Mouse (Mus musculus): ENCODE measurements around the gene Gm36210. TPM values are rescaled to one million over a fixed set of nuclear protein-coding genes. Genes with fewer than 3 reads are reported as not detected.
"Not testable (repeated sequence)": the region's sequence is repeated elsewhere in the genome, so short reads cannot be mapped to it uniquely, and the experiment has no call there.

Gm36210 gene
- polyA plus RNA-seq, 1 experiment from 2014 or later = not detected

- no peak overlapping the region for H3K27ac ChIP-seq
- 79% methylated on average over 9 of the region's 9 CpGs for WGBS
- H3K4me3 ChIP-seq = no peak overlapping the region
- H3K4me1 ChIP-seq = peaks cover 17% of the 10 kb centered on the region
- no peak overlapping the region for H3K9ac ChIP-seq
- no peak overlapping the region for H3K4me2 ChIP-seq
- peaks cover 21% of the 10 kb centered on the region; the same call in 1 of the 2 replicates for H3K27me3 ChIP-seq
- H3K9me3 ChIP-seq = no peaks in the 10 kb centered on the region
- ATAC-seq (ENCODE audit: insufficient number of reproducible peaks, low FRiP score, low TSS enrichment, low read depth) = no peak
- no peaks in the 10 kb centered on the region for H3K36me3 ChIP-seq
Observed at GRCm38 (mm10) chr7:4902404-4902803, 3.9 kb downstream of the Gm36210 start.

GRCm38 (mm10) chr7:4901171-4901570 lies 5.1 kb downstream of the Gm36210 start:
- no peak overlapping the region for H3K4me2 ChIP-seq
- peaks cover 17% of the 10 kb centered on the region for H3K4me1 ChIP-seq
- 52% methylated on average over 8 of the region's 8 CpGs for WGBS
- H3K9ac ChIP-seq = no peak overlapping the region
- peaks cover 21% of the 10 kb centered on the region; the same call in 1 of the 2 replicates for H3K27me3 ChIP-seq
- no peak for ATAC-seq (ENCODE audit: insufficient number of reproducible peaks, low FRiP score, low TSS enrichment, low read depth)
- no peaks in the 10 kb centered on the region for H3K9me3 ChIP-seq
- no peaks in the 10 kb centered on the region for H3K36me3 ChIP-seq
- no peak overlapping the region for H3K27ac ChIP-seq
- no peak overlapping the region for H3K4me3 ChIP-seq

GRCm38 (mm10) chr7:4900523-4900851 lies 5.8 kb downstream of the Gm36210 start:
- WGBS = 17% methylated on average over 11 of the region's 11 CpGs
- Histone ChIP-seq H3K9me3 (no peaks in the 10 kb centered on the region), H3K27ac (no peak overlapping the region), H3K9ac (no peak overlapping the region), H3K36me3 (no peaks in the 10 kb centered on the region), H3K4me2 (peak overlapping the region; percentile 40; the same call in 1 of the 2 replicates), H3K27me3 (peaks cover 21% of the 10 kb centered on the region; the same call in 1 of the 2 replicates), H3K4me3 (peak overlapping the region; percentile 26), H3K4me1 (peaks cover 17% of the 10 kb centered on the region)
- no peak for ATAC-seq (ENCODE audit: insufficient number of reproducible peaks, low FRiP score, low TSS enrichment, low read depth)

- WGBS = 5% methylated on average over 19 of the region's 19 CpGs
- Histone ChIP-seq H3K4me3 (peak overlapping the region; percentile 26), H3K36me3 (no peaks in the 10 kb centered on the region), H3K4me1 (peaks cover 17% of the 10 kb centered on the region), H3K9ac (no peak overlapping the region), H3K9me3 (no peaks in the 10 kb centered on the region), H3K27me3 (peaks cover 21% of the 10 kb centered on the region; the same call in 1 of the 2 replicates), H3K4me2 (peak overlapping the region; percentile 40), H3K27ac (no peak overlapping the region)
- no peak for ATAC-seq (ENCODE audit: insufficient number of reproducible peaks, low FRiP score, low TSS enrichment, low read depth)
Observed at GRCm38 (mm10) chr7:4899649-4900522, 6.4 kb downstream of the Gm36210 start.

GRCm38 (mm10) chr7:4898851-4899648 lies 7.3 kb downstream of the Gm36210 start:
- H3K27ac ChIP-seq = no peak overlapping the region
- 16% methylated on average over 18 of the region's 18 CpGs for WGBS
- no peak overlapping the region for H3K9ac ChIP-seq
- H3K4me3 ChIP-seq = peak overlapping the region; percentile 26
- peaks cover 21% of the 10 kb centered on the region; the same call in 1 of the 2 replicates for H3K27me3 ChIP-seq
- peaks cover 17% of the 10 kb centered on the region for H3K4me1 ChIP-seq
- no peaks in the 10 kb centered on the region; the same call in 1 of the 2 replicates for H3K36me3 ChIP-seq
- ATAC-seq (ENCODE audit: insufficient number of reproducible peaks, low FRiP score, low TSS enrichment, low read depth) = no peak
- H3K4me2 ChIP-seq = peak overlapping the region; percentile 40
- H3K9me3 ChIP-seq = no peaks in the 10 kb centered on the region

GRCm38 (mm10) chr7:4895186-4895585 lies 11.1 kb downstream of the Gm36210 start:
- WGBS = 55% methylated on average over 11 of the region's 11 CpGs
- no peak overlapping the region for H3K27ac ChIP-seq
- H3K9ac ChIP-seq = no peak overlapping the region
- H3K36me3 ChIP-seq = no peaks in the 10 kb centered on the region; the same call in 1 of the 2 replicates
- ATAC-seq (ENCODE audit: insufficient number of reproducible peaks, low FRiP score, low TSS enrichment, low read depth) = no peak
- H3K4me3 ChIP-seq = no peak overlapping the region
- H3K4me2 ChIP-seq = no peak overlapping the region
- no peaks in the 10 kb centered on the region for H3K9me3 ChIP-seq
- H3K4me1 ChIP-seq = peaks cover 13% of the 10 kb centered on the region
- peaks cover 13% of the 10 kb centered on the region; the same call in 1 of the 2 replicates for H3K27me3 ChIP-seq

- ATAC-seq (ENCODE audit: insufficient number of reproducible peaks, low FRiP score, low TSS enrichment, low read depth) = no peak
- no peaks in the 10 kb centered on the region for H3K27me3 ChIP-seq
- no peak overlapping the region for H3K4me2 ChIP-seq
- no peak overlapping the region for H3K4me3 ChIP-seq
- peaks cover 6% of the 10 kb centered on the region; the same call in 1 of the 2 replicates for H3K4me1 ChIP-seq
- 42% methylated on average over 4 of the region's 4 CpGs for WGBS
- H3K27ac ChIP-seq = peak overlapping the region; percentile 17; the same call in 1 of the 2 replicates
- no peak overlapping the region for H3K9ac ChIP-seq
- H3K36me3 ChIP-seq = no peaks in the 10 kb centered on the region
- no peaks in the 10 kb centered on the region for H3K9me3 ChIP-seq
Observed at GRCm38 (mm10) chr7:4886680-4887079, 19.6 kb downstream of the Gm36210 start.

GRCm38 (mm10) chr7:4879036-4879435 lies 27.3 kb downstream of the Gm36210 start:
- H3K9me3 ChIP-seq; H3K27ac ChIP-seq; ATAC-seq (ENCODE audit: insufficient number of reproducible peaks, low FRiP score, low TSS enrichment, low read depth); H3K27me3 ChIP-seq; H3K36me3 ChIP-seq; H3K4me3 ChIP-seq; H3K9ac ChIP-seq; H3K4me2 ChIP-seq: not testable (repeated sequence)
- H3K4me1 ChIP-seq = peaks cover 15% of the 10 kb centered on the region
- 88% methylated on average over 1 of the region's 1 CpGs for WGBS

GRCm38 (mm10) chr7:4878186-4878585 lies 28.1 kb downstream of the Gm36210 start:
- H3K27ac ChIP-seq = no peak overlapping the region
- no peak overlapping the region for H3K9ac ChIP-seq
- H3K4me1 ChIP-seq = peaks cover 15% of the 10 kb centered on the region
- H3K27me3 ChIP-seq = no peaks in the 10 kb centered on the region
- H3K4me2 ChIP-seq = no peak overlapping the region
- H3K9me3 ChIP-seq = no peaks in the 10 kb centered on the region
- H3K36me3 ChIP-seq = no peaks in the 10 kb centered on the region
- ATAC-seq (ENCODE audit: insufficient number of reproducible peaks, low FRiP score, low TSS enrichment, low read depth) = no peak
- H3K4me3 ChIP-seq = no peak overlapping the region; the same call in 1 of the 2 replicates

GRCm38 (mm10) chr7:4877226-4877625 lies 29.1 kb downstream of the Gm36210 start:
- H3K27ac ChIP-seq = 0 out of 2 replicates have a peak overlapping the region, but pooled peaks have one; percentile 47
- no peaks in the 10 kb centered on the region for H3K36me3 ChIP-seq
- H3K27me3 ChIP-seq = no peaks in the 10 kb centered on the region
- peak overlapping the region; percentile 84 for H3K4me2 ChIP-seq
- peak overlapping the region; percentile 55 for H3K9ac ChIP-seq
- peak overlapping the region; percentile 60 for H3K4me3 ChIP-seq
- no peak for ATAC-seq (ENCODE audit: insufficient number of reproducible peaks, low FRiP score, low TSS enrichment, low read depth)
- H3K4me1 ChIP-seq = peaks cover 15% of the 10 kb centered on the region
- 6% methylated on average over 11 of the region's 11 CpGs for WGBS
- H3K9me3 ChIP-seq = no peaks in the 10 kb centered on the region

GRCm38 (mm10) chr7:4876753-4877221 lies 29.5 kb downstream of the Gm36210 start, which contains the start of gene Isoc2a:
Gene Isoc2a (plus strand): TSS chr7:4877153.
- Histone ChIP-seq H3K4me1 (peaks cover 15% of the 10 kb centered on the region), H3K9me3 (no peaks in the 10 kb centered on the region), H3K9ac (peak within 1 kb of the TSS; percentile 55), H3K4me3 (peak within 1 kb of the TSS; percentile 60), H3K36me3 (no peaks in the 10 kb centered on the region), H3K4me2 (peak within 1 kb of the TSS; percentile 84), H3K27ac (0 out of 2 replicates have a peak within 1 kb of the TSS, but pooled peaks have one; percentile 47), H3K27me3 (no peaks in the 10 kb centered on the region)
- ATAC-seq (ENCODE audit: insufficient number of reproducible peaks, low FRiP score, low TSS enrichment, low read depth) = peak; percentile 99
- WGBS = under 1% methylated on average over 22 of the region's 22 CpGs
